In genomic region chr2:28525943-28526876, GRCm38 (mm10) we compare ENCODE assay signal across 8 mouse cellular contexts. TPM values are rescaled to one million over a fixed set of nuclear protein-coding genes. Genes with fewer than 3 reads are reported as not detected.
DNase-seq lines count a peak whose midpoint lies in the region; ATAC-seq lines count a peak whose summit lies in the region.

No protein-coding gene starts in this region.

- H3K36me3 ChIP-seq in kidney, embryonic 14.5 days (ENCODE audit: control insufficient read depth, insufficient read depth, low read length) = peaks cover 5% of the 10 kb centered on the region; the same call in 1 of the 2 replicates
- H3K36me3 ChIP-seq in embryonic facial prominence, embryonic 12.5 days = 0 out of 2 replicates have a peak, but pooled peaks cover 9% of the 10 kb centered on the region
- 0 out of 2 replicates have a peak, but pooled peaks cover 11% of the 10 kb centered on the region for H3K36me3 ChIP-seq in hindbrain, embryonic 14.5 days (replicated peaks; ENCODE audit: control insufficient read depth, insufficient read depth)
- no peaks in the 10 kb centered on the region for H3K36me3 ChIP-seq in midbrain, embryonic 11.5 days (ENCODE audit: control insufficient read depth, insufficient read depth, low read length)

- no peaks in the 10 kb centered on the region for H3K27me3 ChIP-seq in kidney, embryonic 14.5 days (ENCODE audit: control insufficient read depth, insufficient read depth, low read length)
- no peaks in the 10 kb centered on the region for H3K27me3 ChIP-seq in embryonic facial prominence, embryonic 12.5 days
- H3K27me3 ChIP-seq in hindbrain, embryonic 14.5 days (ENCODE audit: control insufficient read depth, insufficient read depth, low read length) = no peaks in the 10 kb centered on the region
- H3K27me3 ChIP-seq in midbrain, embryonic 11.5 days (ENCODE audit: control insufficient read depth, insufficient read depth, low read length) = no peaks in the 10 kb centered on the region

- H3K9ac ChIP-seq in kidney, embryonic 14.5 days (ENCODE audit: low read depth, low read length) = no peak overlapping the region
- H3K9ac ChIP-seq in embryonic facial prominence, embryonic 12.5 days = peak overlapping the region; percentile 36; the same call in 1 of the 2 replicates
- H3K9ac ChIP-seq in hindbrain, embryonic 14.5 days = peak overlapping the region; percentile 32; the same call in 1 of the 2 replicates
- H3K9ac ChIP-seq in midbrain, embryonic 11.5 days (ENCODE audit: low read length) = peak overlapping the region; percentile 54

- H3K9me3 ChIP-seq in kidney, embryonic 14.5 days (ENCODE audit: control insufficient read depth, low read length) = no peaks in the 10 kb centered on the region
- H3K9me3 ChIP-seq in embryonic facial prominence, embryonic 12.5 days = no peaks in the 10 kb centered on the region
- no peaks in the 10 kb centered on the region for H3K9me3 ChIP-seq in hindbrain, embryonic 14.5 days (ENCODE audit: control insufficient read depth, low read length)
- no peaks in the 10 kb centered on the region for H3K9me3 ChIP-seq in midbrain, embryonic 11.5 days (ENCODE audit: control insufficient read depth, low read length)

- no peak overlapping the region for H3K4me3 ChIP-seq in kidney, embryonic 14.5 days (ENCODE audit: low read length)
- no peak overlapping the region for H3K4me3 ChIP-seq in embryonic facial prominence, embryonic 12.5 days
- no peak overlapping the region for H3K4me3 ChIP-seq in hindbrain, embryonic 14.5 days (replicated peaks; ENCODE audit: low read length)
- no peak overlapping the region for H3K4me3 ChIP-seq in midbrain, embryonic 11.5 days (ENCODE audit: low read depth, low read length)

- H3K4me1 ChIP-seq in kidney, embryonic 14.5 days (ENCODE audit: control insufficient read depth, insufficient read depth, low read length) = peaks cover 47% of the 10 kb centered on the region
- H3K4me1 ChIP-seq in embryonic facial prominence, embryonic 12.5 days = peaks cover 54% of the 10 kb centered on the region
- peaks cover 55% of the 10 kb centered on the region for H3K4me1 ChIP-seq in hindbrain, embryonic 14.5 days (replicated peaks; ENCODE audit: control insufficient read depth, insufficient read depth, low read length)
- H3K4me1 ChIP-seq in midbrain, embryonic 11.5 days (ENCODE audit: control insufficient read depth, insufficient read depth, low read length) = peaks cover 39% of the 10 kb centered on the region

- peak overlapping the region; percentile 71 for H3K27ac ChIP-seq in kidney, embryonic 14.5 days (ENCODE audit: low read depth, low read length)
- H3K27ac ChIP-seq in embryonic facial prominence, embryonic 12.5 days = peak overlapping the region; percentile 73
- peak overlapping the region; percentile 85 for H3K27ac ChIP-seq in hindbrain, embryonic 14.5 days
- H3K27ac ChIP-seq in midbrain, embryonic 11.5 days (ENCODE audit: low read depth, low read length) = peak overlapping the region; percentile 88

- H3K4me2 ChIP-seq in kidney, embryonic 14.5 days (replicated peaks; ENCODE audit: low read depth, low read length) = no peak overlapping the region
- H3K4me2 ChIP-seq in embryonic facial prominence, embryonic 12.5 days (replicated peaks) = no peak overlapping the region
- no peak overlapping the region for H3K4me2 ChIP-seq in hindbrain, embryonic 14.5 days (replicated peaks)
- H3K4me2 ChIP-seq in midbrain, embryonic 11.5 days = no peak overlapping the region; the same call in 1 of the 2 replicates

- WGBS in kidney, embryonic 14.5 days = 38% methylated on average over 12 of the region's 12 CpGs
- 44% methylated on average over 12 of the region's 12 CpGs for WGBS in embryonic facial prominence, embryonic 12.5 days
- WGBS in hindbrain, embryonic 14.5 days = 47% methylated on average over 12 of the region's 12 CpGs
- 47% methylated on average over 12 of the region's 12 CpGs for WGBS in midbrain, embryonic 11.5 days

- no peak; the same call in 1 of the 2 replicates for ATAC-seq in kidney, embryonic 14.5 days (ENCODE audit: low FRiP score, low TSS enrichment)
- ATAC-seq in embryonic facial prominence, embryonic 12.5 days (ENCODE audit: insufficient number of reproducible peaks, insufficient read depth, low FRiP score, low TSS enrichment) = no peak
- no peak for ATAC-seq in hindbrain, embryonic 14.5 days (ENCODE audit: low FRiP score)
- peak; percentile 24; the same call in 1 of the 2 replicates for ATAC-seq in midbrain, embryonic 11.5 days (ENCODE audit: low FRiP score)
- no peak for ATAC-seq in erythroblast, adult 5-6 weeks (replicated peaks; ENCODE audit: low FRiP score, poor library complexity, severe bottlenecking)

- no peak for DNase-seq in kidney, adult 18-20 months
- DNase-seq in ES-CJ7 (ENCODE audit: low read depth, low spot score) = peak; percentile 51
- DNase-seq in hindbrain, embryonic 14.5 days (ENCODE audit: low spot score) = no peak
- peak; percentile 88 for DNase-seq in midbrain, embryonic 11.5 days (ENCODE audit: low spot score, missing footprints)
- no peak for DNase-seq in right cerebral cortex, postnatal 36 days (ENCODE audit: low spot score in 2 of 2)

RNA-seq across cellular contexts. Expression of gene Ralgds, which starts 13.3 kb away (rescaled TPM):
- 23.7 and 26.6 TPM in 2 replicates for polyA plus RNA-seq in kidney, embryonic 14.5 days (2014; fragmentation: Nextera tagmentation; extraction: Ambion mirVana)
- polyA plus RNA-seq in embryonic facial prominence, embryonic 12.5 days (2016; fragmentation: Nextera tagmentation; extraction: Ambion mirVana) = 64.1 and 66.1 TPM in 2 replicates
- polyA plus RNA-seq in hindbrain, embryonic 14.5 days (2014; fragmentation: Nextera tagmentation; extraction: Ambion mirVana) = 92.9 and 95.5 TPM in 2 replicates
- polyA plus RNA-seq in midbrain, embryonic 11.5 days (2014; fragmentation: Nextera tagmentation; extraction: Ambion mirVana) = 45.8 and 48.8 TPM in 2 replicates
- 1.5 TPM in 1 of 2 replicates, not detected in the other for total RNA-seq in erythroblast, adult 5-6 weeks (2015; ENCODE audit: low replicate concordance)
- total RNA-seq in erythroblast, adult 5-6 weeks (2017; ENCODE audit: low replicate concordance) = 0.28 and 4.2 TPM in 2 replicates

RNA-seq across cellular contexts. Expression of gene Gm10134, which starts 20.3 kb away (rescaled TPM):
- 2.7 and 9.9 TPM in 2 replicates for polyA plus RNA-seq in kidney, embryonic 14.5 days (2014; fragmentation: Nextera tagmentation; extraction: Ambion mirVana)
- polyA plus RNA-seq in embryonic facial prominence, embryonic 12.5 days (2016; fragmentation: Nextera tagmentation; extraction: Ambion mirVana) = 0.87 TPM in 1 of 2 replicates, not detected in the other
- 0.90 and 2.9 TPM in 2 replicates for polyA plus RNA-seq in hindbrain, embryonic 14.5 days (2014; fragmentation: Nextera tagmentation; extraction: Ambion mirVana)
- polyA plus RNA-seq in midbrain, embryonic 11.5 days (2014; fragmentation: Nextera tagmentation; extraction: Ambion mirVana) = not detected in 2 replicates
- 5.9 TPM in 1 of 2 replicates, not detected in the other for total RNA-seq in erythroblast, adult 5-6 weeks (2015; ENCODE audit: low replicate concordance)
- not detected in 2 replicates for total RNA-seq in erythroblast, adult 5-6 weeks (2017; ENCODE audit: low replicate concordance)

RNA-seq across cellular contexts. Expression of gene Gbgt1, which starts 29.5 kb away (rescaled TPM):
- polyA plus RNA-seq in kidney, embryonic 14.5 days (2014; fragmentation: Nextera tagmentation; extraction: Ambion mirVana) = 2.7 and 3.5 TPM in 2 replicates
- polyA plus RNA-seq in embryonic facial prominence, embryonic 12.5 days (2016; fragmentation: Nextera tagmentation; extraction: Ambion mirVana) = 0.36 TPM in 1 of 2 replicates, not detected in the other
- polyA plus RNA-seq in hindbrain, embryonic 14.5 days (2014; fragmentation: Nextera tagmentation; extraction: Ambion mirVana) = 1.3 and 1.7 TPM in 2 replicates
- polyA plus RNA-seq in midbrain, embryonic 11.5 days (2014; fragmentation: Nextera tagmentation; extraction: Ambion mirVana) = 0.10 and 0.25 TPM in 2 replicates
- not detected in 2 replicates for total RNA-seq in erythroblast, adult 5-6 weeks (2015; ENCODE audit: low replicate concordance)
- not detected in 2 replicates for total RNA-seq in erythroblast, adult 5-6 weeks (2017; ENCODE audit: low replicate concordance)

RNA-seq across cellular contexts. Expression of gene Cel, which starts 37.0 kb away (rescaled TPM):
- not detected in 2 replicates for polyA plus RNA-seq in kidney, embryonic 14.5 days (2014; fragmentation: Nextera tagmentation; extraction: Ambion mirVana)
- not detected in 2 replicates for polyA plus RNA-seq in embryonic facial prominence, embryonic 12.5 days (2016; fragmentation: Nextera tagmentation; extraction: Ambion mirVana)
- not detected in 2 replicates for polyA plus RNA-seq in hindbrain, embryonic 14.5 days (2014; fragmentation: Nextera tagmentation; extraction: Ambion mirVana)
- 0.07 TPM in 1 of 2 replicates, not detected in the other for polyA plus RNA-seq in midbrain, embryonic 11.5 days (2014; fragmentation: Nextera tagmentation; extraction: Ambion mirVana)
- not detected in 2 replicates for total RNA-seq in erythroblast, adult 5-6 weeks (2015; ENCODE audit: low replicate concordance)
- not detected in 2 replicates for total RNA-seq in erythroblast, adult 5-6 weeks (2017; ENCODE audit: low replicate concordance)

RNA-seq across cellular contexts. Expression of gene Gtf3c5, which starts 57.3 kb away (rescaled TPM):
- 31.1 and 35.8 TPM in 2 replicates for polyA plus RNA-seq in kidney, embryonic 14.5 days (2014; fragmentation: Nextera tagmentation; extraction: Ambion mirVana)
- polyA plus RNA-seq in embryonic facial prominence, embryonic 12.5 days (2016; fragmentation: Nextera tagmentation; extraction: Ambion mirVana) = 52.4 and 53.6 TPM in 2 replicates
- 28.6 and 29.3 TPM in 2 replicates for polyA plus RNA-seq in hindbrain, embryonic 14.5 days (2014; fragmentation: Nextera tagmentation; extraction: Ambion mirVana)
- polyA plus RNA-seq in midbrain, embryonic 11.5 days (2014; fragmentation: Nextera tagmentation; extraction: Ambion mirVana) = 38.8 and 40.5 TPM in 2 replicates
- 4.0 and 6.3 TPM in 2 replicates for total RNA-seq in erythroblast, adult 5-6 weeks (2015; ENCODE audit: low replicate concordance)
- 2.8 and 2.9 TPM in 2 replicates for total RNA-seq in erythroblast, adult 5-6 weeks (2017; ENCODE audit: low replicate concordance)

Comparison
In these comparisons a context has a peak if more than half of its experiments do, and no peak if none do; other contexts are left out.
1. DNase-seq: peak in ES-CJ7 (single experiment) and midbrain, embryonic 11.5 days (single experiment); none in kidney, adult 18-20 months (single experiment), hindbrain, embryonic 14.5 days (single experiment) and right cerebral cortex, postnatal 36 days (0 of 2).
2. Peak in every context shown above with its lines, with median percentiles within 50 percentile points of each other: H3K27ac ChIP-seq.